Mouse (Mus musculus): ENCODE measurements around the gene Sltm. TPM values are rescaled to one million over a fixed set of nuclear protein-coding genes. Genes with fewer than 3 reads are reported as not detected.

Gene Sltm
- total RNA-seq, 1 experiment from 2014 or later = 161 TPM

- ATAC-seq (ENCODE audit: extremely low read depth, insufficient number of reproducible peaks, low FRiP score, poor library complexity, severe bottlenecking) = no peak
Observed at GRCm38 (mm10) chr9:70631665-70632064, 89.1 kb downstream of the Sltm start.

GRCm38 (mm10) chr9:70636748-70637147 lies 94.2 kb downstream of the Sltm start:
- no peak for ATAC-seq (ENCODE audit: extremely low read depth, insufficient number of reproducible peaks, low FRiP score, poor library complexity, severe bottlenecking)

Other genes starting within 250 kb of the Sltm start
- 0.49 and 1.2 TPM in 2 replicates for gene Ccnb2, start 121.2 kb upstream of the Sltm start, total RNA-seq (2017)
- 115 and 131 TPM in 2 replicates for gene Rnf111, start 39.0 kb upstream of the Sltm start, total RNA-seq (2017)
- gene Gm10642, start 113.5 kb downstream of the Sltm start, total RNA-seq (2017) = 1.2 and 1.4 TPM in 2 replicates
- gene Mindy2, start 114.4 kb downstream of the Sltm start, total RNA-seq (2017) = 45.1 and 47.7 TPM in 2 replicates
- gene Adam10, start 136.2 kb downstream of the Sltm start, total RNA-seq (2017) = 43.8 and 45.3 TPM in 2 replicates

Data from neutrophil, adult 5-6 weeks (primary cell).